Mouse (Mus musculus) myocyte (in vitro differentiated cells): ENCODE results near the gene Wbp2nl. TPM values are rescaled to one million over a fixed set of nuclear protein-coding genes. Genes with fewer than 3 reads are reported as not detected.

Source experiments
- H3K27me3 ChIP-seq: one replicate; pipeline ENCODE4 v1.6.1; 2011; ENCODE audit not compliant: control insufficient read depth, insufficient read depth, insufficient read length
- H3K36me3 ChIP-seq: one replicate; pipeline ENCODE4 v1.6.1; 2011; ENCODE audit not compliant: control insufficient read depth, insufficient read depth
- H3K4me2 ChIP-seq: one replicate; pipeline ENCODE4 v1.6.1; 2011; ENCODE audit warnings: low read depth, control low read depth
- H3K4me3 ChIP-seq: one replicate; pipeline ENCODE4 v1.5.1; 2011; ENCODE audit warnings: mild to moderate bottlenecking, control low read depth, moderate library complexity
- H3K79me2 ChIP-seq: one replicate; pipeline ENCODE4 v1.6.1; 2011; ENCODE audit not compliant: control insufficient read depth, insufficient read depth
- H3ac ChIP-seq: one replicate; pipeline ENCODE4 v1.6.1; 2011; ENCODE audit not compliant: control insufficient read depth, insufficient read length
- CEBPB ChIP-seq: IDR thresholded peaks from 2 replicates; pipeline ENCODE4 v1.6.1; 2011; ENCODE audit warnings: mild to moderate bottlenecking, moderate library complexity; ENCODE audit not compliant: poor library complexity, insufficient read depth, severe bottlenecking
- E2F4 ChIP-seq: IDR thresholded peaks from one replicate; pipeline ENCODE4 v1.6.1; 2011; ENCODE audit warnings: mild to moderate bottlenecking, control low read depth, moderate library complexity; ENCODE audit not compliant: insufficient read depth
- MAX ChIP-seq: IDR thresholded peaks from one replicate; pipeline ENCODE4 v1.6.1; 2011; ENCODE audit warnings: low read depth, mild to moderate bottlenecking, control low read depth
- MYOD1 ChIP-seq, 3 experiments: IDR thresholded peaks; one replicate each; pipeline ENCODE4 v1.6.1; 2011; ENCODE audit warnings: control low read depth in 2 of 3, low read depth in 2 of 3, mild to moderate bottlenecking in 2 of 3, moderate library complexity in 1 of 3; ENCODE audit not compliant: insufficient read length in 2 of 3, control insufficient read depth in 1 of 3
- MYOG ChIP-seq, 3 experiments: IDR thresholded peaks; one replicate each; pipeline ENCODE4 v1.6.1; 2011; ENCODE audit warnings: control low read depth in 2 of 3, low read depth in 2 of 3, mild to moderate bottlenecking in 2 of 3; ENCODE audit not compliant: insufficient read length in 2 of 3, control insufficient read depth in 1 of 3, insufficient read depth in 1 of 3
- POLR2A ChIP-seq: IDR thresholded peaks from one replicate; pipeline ENCODE4 v1.6.1; 2011; ENCODE audit warnings: low read depth, mild to moderate bottlenecking, control low read depth, moderate library complexity; ENCODE audit not compliant: insufficient read length
- POLR2AphosphoS2 ChIP-seq: IDR thresholded peaks from one replicate; pipeline ENCODE4 v1.6.1; 2011; ENCODE audit warnings: low read depth, control low read depth; ENCODE audit not compliant: insufficient read length
- REST ChIP-seq: IDR thresholded peaks from one replicate; pipeline ENCODE4 v1.6.1; 2011; ENCODE audit warnings: mild to moderate bottlenecking, control low read depth, moderate library complexity; ENCODE audit not compliant: insufficient read depth, insufficient read length
- SRF ChIP-seq: IDR thresholded peaks from one replicate; pipeline ENCODE4 v1.6.1; 2011; ENCODE audit warnings: low read depth; ENCODE audit not compliant: control insufficient read depth, insufficient read length
- TCF12 ChIP-seq: IDR thresholded peaks from one replicate; pipeline ENCODE4 v1.6.1; 2011; ENCODE audit warnings: mild to moderate bottlenecking, control low read depth; ENCODE audit not compliant: poor library complexity, insufficient read depth, severe bottlenecking
- TCF3 ChIP-seq: IDR thresholded peaks from one replicate; pipeline ENCODE4 v1.6.1; 2011; ENCODE audit warnings: low read depth, control low read depth; ENCODE audit not compliant: insufficient read length
- USF1 ChIP-seq: IDR thresholded peaks from one replicate; pipeline ENCODE4 v1.6.1; 2011; ENCODE audit warnings: low read depth, mild to moderate bottlenecking, control low read depth, moderate library complexity
- polyA plus RNA-seq: library from polyadenylated mRNA; unstranded; fragments of >200 nt; fragmentation: generic; extraction: Trizol; gene quantifications from one replicate; pipeline ENCODE4 v1.2.1, GENCODE M21; 2012; ENCODE audit warnings: missing spikeins

The Wbp2nl gene
- polyA plus RNA-seq, 1 experiment, result not detected

DNA sequence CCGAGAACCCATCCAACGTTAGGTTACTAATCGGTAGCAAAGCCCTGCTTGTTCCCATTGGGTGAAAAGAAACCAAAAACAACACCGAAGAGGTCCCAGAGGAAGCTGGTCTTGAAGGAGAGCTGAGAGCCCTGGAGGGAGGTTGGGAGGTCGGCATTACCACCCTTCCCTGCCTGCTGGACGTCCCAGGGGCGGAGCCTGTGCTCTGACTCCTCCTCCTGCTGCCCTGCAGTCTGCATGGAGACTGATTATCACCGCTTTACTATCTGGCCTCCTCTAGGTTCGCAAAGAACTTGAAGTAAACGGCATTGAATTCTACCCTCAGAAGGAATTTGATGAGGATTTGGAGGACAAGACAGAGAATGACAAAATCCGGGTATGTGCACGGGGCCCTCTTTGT, 12.6 kb upstream of the Wbp2nl start:
- H3ac ChIP-seq, result no peak overlapping the region
- H3K27me3 ChIP-seq, result peaks cover 40% of the 10 kb centered on the region
- TF ChIP-seq E2F4 (no peak), TCF12 (no peak), TCF3 (no peak), CEBPB (no peak)
- no peak overlapping the region for H3K4me3 ChIP-seq
- H3K36me3 ChIP-seq, result no peaks in the 10 kb centered on the region
- no peak overlapping the region for H3K4me2 ChIP-seq
- no peaks in the 10 kb centered on the region for H3K79me2 ChIP-seq

DNA sequence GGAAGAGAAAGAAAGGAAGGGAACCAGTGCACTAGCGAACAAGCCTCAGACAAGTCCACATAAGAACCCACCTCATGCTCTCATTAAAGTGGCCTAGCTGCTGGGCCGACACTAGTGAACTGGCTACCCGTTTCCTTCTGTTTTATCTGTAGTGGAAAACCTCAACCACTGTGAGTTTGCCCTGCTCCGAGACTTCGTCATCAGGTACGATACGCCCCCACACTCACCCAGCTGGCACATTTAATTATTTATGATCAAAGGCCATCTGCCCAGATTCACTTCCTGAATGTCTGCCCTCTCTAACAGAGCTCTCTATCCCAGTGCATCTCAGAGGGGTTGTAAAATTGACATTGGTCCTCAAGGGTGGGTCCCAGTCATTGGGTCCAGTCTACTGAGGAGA, 8.5 kb upstream of the Wbp2nl start:
- no peaks in the 10 kb centered on the region for H3K79me2 ChIP-seq
- no peaks in the 10 kb centered on the region for H3K36me3 ChIP-seq
- H3K27me3 ChIP-seq, result peaks cover 48% of the 10 kb centered on the region
- H3K4me3 ChIP-seq, result no peak overlapping the region
- H3ac ChIP-seq, result no peak overlapping the region
- H3K4me2 ChIP-seq, result no peak overlapping the region
- TF ChIP-seq POLR2AphosphoS2 (no peak), MYOG (IDR thresholded peaks at IDR 0.05; ENCODE audit: control insufficient read depth in 1 of 3, insufficient read depth in 1 of 3, insufficient read length in 2 of 3, low read depth in 2 of 3) (no peak), MAX (no peak), CEBPB (no peak)

DNA sequence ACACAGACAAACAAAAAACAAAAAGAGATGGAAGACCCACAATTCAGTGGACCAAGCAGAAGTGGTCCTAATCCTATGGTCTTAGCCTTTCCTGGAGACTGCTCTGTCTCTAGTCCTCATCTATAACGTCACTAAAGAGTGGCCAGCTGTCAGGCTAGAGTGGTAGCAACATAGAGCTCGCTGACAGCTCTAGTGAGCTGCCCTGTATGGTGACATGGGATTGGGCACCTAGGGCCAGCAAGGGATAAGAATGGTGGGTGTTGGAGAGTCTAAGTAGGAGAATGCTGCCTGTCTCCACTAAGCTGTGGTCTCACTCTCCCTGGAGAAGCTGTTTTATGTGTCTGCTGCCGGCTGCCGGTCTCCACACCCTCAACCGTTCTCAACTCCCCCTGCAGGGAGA, 5.9 kb upstream of the Wbp2nl start:
- Histone ChIP-seq H3ac (no peak overlapping the region), H3K4me3 (no peak overlapping the region), H3K36me3 (no peaks in the 10 kb centered on the region), H3K79me2 (no peaks in the 10 kb centered on the region), H3K27me3 (peaks cover 41% of the 10 kb centered on the region), H3K4me2 (no peak overlapping the region)
- no peak for TF ChIP-seq SRF
- no peak for TF ChIP-seq POLR2AphosphoS2
- TF ChIP-seq CEBPB, result no peak
- no peak for TF ChIP-seq MAX
- TF ChIP-seq REST, result no peak
- TF ChIP-seq E2F4, result no peak
- no peak for TF ChIP-seq TCF12
- no peak for TF ChIP-seq MYOD1 (IDR thresholded peaks at IDR 0.05; ENCODE audit: control insufficient read depth in 1 of 3, insufficient read length in 2 of 3, low read depth in 2 of 3)
- TF ChIP-seq TCF3, result no peak
- no peak for TF ChIP-seq MYOG (IDR thresholded peaks at IDR 0.05; ENCODE audit: control insufficient read depth in 1 of 3, insufficient read depth in 1 of 3, insufficient read length in 2 of 3, low read depth in 2 of 3)
- no peak for TF ChIP-seq POLR2A
- TF ChIP-seq USF1, result no peak

DNA sequence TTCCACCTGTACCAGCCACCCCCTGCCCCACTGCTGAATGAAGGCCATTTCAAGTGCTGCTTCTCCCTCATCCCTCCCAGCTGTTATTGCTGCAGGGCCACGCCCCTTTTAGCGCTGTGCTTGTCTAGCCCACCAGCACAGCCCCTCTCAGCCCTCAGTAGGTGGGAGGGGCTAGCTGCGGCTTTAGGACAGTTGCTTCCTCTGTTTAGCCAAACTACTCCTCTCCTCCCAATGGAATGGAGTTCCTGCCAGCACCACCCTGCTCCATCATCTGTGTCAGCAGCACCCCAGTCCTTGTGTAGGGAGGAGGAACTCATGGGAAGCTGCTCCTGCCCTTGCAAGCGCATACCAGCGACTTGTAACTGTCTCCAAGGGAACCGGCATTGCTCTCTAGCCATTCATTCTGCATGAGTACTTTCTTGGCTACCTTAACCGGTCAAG, 5.5 kb upstream of the Wbp2nl start:
- no peak overlapping the region for H3K4me3 ChIP-seq
- H3K27me3 ChIP-seq, result peaks cover 41% of the 10 kb centered on the region
- TF ChIP-seq POLR2A, result no peak
- no peak for TF ChIP-seq MYOG (IDR thresholded peaks at IDR 0.05; ENCODE audit: control insufficient read depth in 1 of 3, insufficient read depth in 1 of 3, insufficient read length in 2 of 3, low read depth in 2 of 3)
- no peak for TF ChIP-seq MYOD1 (IDR thresholded peaks at IDR 0.05; ENCODE audit: control insufficient read depth in 1 of 3, insufficient read length in 2 of 3, low read depth in 2 of 3)
- TF ChIP-seq POLR2AphosphoS2, result no peak
- no peak for TF ChIP-seq TCF3
- no peak for TF ChIP-seq MAX
- TF ChIP-seq TCF12, result no peak
- no peak for TF ChIP-seq USF1
- no peak for TF ChIP-seq E2F4
- no peak for TF ChIP-seq REST
- no peak for TF ChIP-seq SRF
- TF ChIP-seq CEBPB, result no peak
- no peak overlapping the region for H3ac ChIP-seq
- no peaks in the 10 kb centered on the region for H3K36me3 ChIP-seq
- H3K4me2 ChIP-seq, result no peak overlapping the region
- H3K79me2 ChIP-seq, result no peaks in the 10 kb centered on the region

DNA sequence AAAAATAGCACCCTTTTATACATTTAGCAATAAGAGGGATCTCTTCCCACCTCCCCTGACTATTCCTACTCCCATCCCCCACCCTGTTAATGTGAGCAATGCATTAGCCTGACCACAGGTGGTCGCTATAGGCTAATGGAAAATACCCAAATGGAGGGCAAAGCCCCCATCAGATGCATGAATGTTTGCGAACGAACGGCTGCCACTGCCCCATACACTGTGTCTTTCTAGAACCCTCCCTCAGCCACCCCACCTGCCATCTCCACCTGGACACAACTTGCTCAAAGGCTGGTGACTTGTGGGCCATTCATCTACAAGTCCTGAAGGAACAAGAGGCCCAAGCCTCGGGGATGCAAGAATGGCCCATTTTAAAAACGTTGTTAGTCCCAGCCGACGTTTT, 4.7 kb upstream of the Wbp2nl start:
- Histone ChIP-seq H3K79me2 (no peaks in the 10 kb centered on the region), H3ac (no peak overlapping the region), H3K27me3 (peaks cover 41% of the 10 kb centered on the region), H3K4me3 (no peak overlapping the region), H3K36me3 (no peaks in the 10 kb centered on the region), H3K4me2 (no peak overlapping the region)
- no peak for TF ChIP-seq MYOG (IDR thresholded peaks at IDR 0.05; ENCODE audit: control insufficient read depth in 1 of 3, insufficient read depth in 1 of 3, insufficient read length in 2 of 3, low read depth in 2 of 3)

DNA sequence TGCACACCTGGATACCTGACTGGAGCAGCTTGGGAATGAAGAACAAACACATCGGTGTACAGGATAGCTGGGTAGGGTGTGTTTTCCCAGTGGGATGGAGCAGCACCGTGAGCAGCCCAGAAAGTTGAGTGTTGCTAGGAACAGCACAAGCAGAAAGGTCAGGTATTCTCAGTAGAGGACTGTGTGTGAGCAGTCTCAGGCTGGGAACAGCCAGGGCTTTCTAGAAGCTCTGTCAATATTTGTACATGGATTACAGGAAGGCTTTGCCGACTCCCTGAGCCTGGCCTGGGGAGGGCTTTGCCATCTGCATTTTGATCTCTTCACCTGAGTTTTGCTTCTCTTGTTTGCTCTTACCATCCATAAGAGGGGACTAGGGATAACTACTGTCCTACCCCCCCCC, 8.4 kb downstream of the Wbp2nl start:
- TF ChIP-seq MAX (no peak), USF1 (no peak), SRF (no peak), CEBPB (no peak), TCF3 (no peak), POLR2A (no peak), REST (no peak)
- Histone ChIP-seq H3ac (no peak overlapping the region), H3K4me3 (no peak overlapping the region), H3K27me3 (peaks cover 63% of the 10 kb centered on the region), H3K36me3 (no peaks in the 10 kb centered on the region), H3K79me2 (no peaks in the 10 kb centered on the region), H3K4me2 (no peak overlapping the region)
